Mouse (Mus musculus): ENCODE data around the gene Hsd3b1. TPM values are rescaled to one million over a fixed set of nuclear protein-coding genes. Genes with fewer than 3 reads are reported as not detected.
"Not testable (repeated sequence)": the region's sequence is repeated elsewhere in the genome, so short reads cannot be mapped to it uniquely, and the experiment has no call there.

Hsd3b1 gene
- polyA plus RNA-seq, 1 experiment from 2014 or later: not detected

DNA sequence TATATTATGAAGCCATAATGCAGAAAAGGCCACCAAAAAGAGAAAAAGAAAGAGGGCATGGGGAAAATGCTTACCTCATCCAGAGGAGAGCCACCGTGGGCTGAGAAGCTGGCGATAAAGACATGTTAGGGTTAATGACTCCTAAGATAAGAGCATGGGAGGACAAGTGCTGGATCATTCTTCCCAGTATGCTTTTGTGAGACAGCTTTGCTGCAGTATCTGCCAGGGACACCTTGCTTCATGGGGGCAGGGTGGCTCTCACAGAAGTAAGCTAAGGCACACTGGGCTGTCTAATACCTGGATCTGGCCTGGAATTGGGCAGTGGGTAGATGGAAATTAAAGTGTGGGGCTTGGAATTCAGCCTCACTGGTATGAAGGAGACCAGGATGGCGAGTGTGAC lies 4.4 kb downstream of the Hsd3b1 start:
- Histone ChIP-seq H3K27me3 (no peaks in the 10 kb centered on the region), H3K4me3 (no peak overlapping the region), H3K9me3 (no peaks in the 10 kb centered on the region), H3K36me3 (no peaks in the 10 kb centered on the region), H3K4me2 (no peak overlapping the region), H3K9ac (no peak overlapping the region), H3K27ac (no peak overlapping the region), H3K4me1 (no peaks in the 10 kb centered on the region)
- 0 out of 2 replicates have a peak, but pooled peaks have one; percentile 35 for ATAC-seq (ENCODE audit: borderline replicate concordance, extremely low read depth, low FRiP score, low TSS enrichment)
- WGBS: 47% methylated on average over 3 of the region's 3 CpGs

- Histone ChIP-seq H3K36me3 (no peaks in the 10 kb centered on the region), H3K27ac (no peak overlapping the region), H3K9me3 (no peaks in the 10 kb centered on the region), H3K4me2 (no peak overlapping the region), H3K9ac (no peak overlapping the region), H3K27me3 (no peaks in the 10 kb centered on the region), H3K4me3 (no peak overlapping the region), H3K4me1 (no peaks in the 10 kb centered on the region)
- no peak for ATAC-seq (ENCODE audit: borderline replicate concordance, extremely low read depth, low FRiP score, low TSS enrichment)
- 8% methylated on average over 1 of the region's 1 CpGs for WGBS
Measured at GRCm38 (mm10) chr3:98853685-98854084, 5.9 kb downstream of the Hsd3b1 start.

- ATAC-seq (ENCODE audit: borderline replicate concordance, extremely low read depth, low FRiP score, low TSS enrichment): no peak
- Histone ChIP-seq H3K27me3 (no peaks in the 10 kb centered on the region), H3K4me2 (no peak overlapping the region), H3K9me3 (no peaks in the 10 kb centered on the region), H3K9ac (no peak overlapping the region), H3K27ac (no peak overlapping the region), H3K36me3 (no peaks in the 10 kb centered on the region), H3K4me1 (no peaks in the 10 kb centered on the region), H3K4me3 (no peak overlapping the region)
- WGBS: 89% methylated on average over 3 of the region's 3 CpGs
Measured at GRCm38 (mm10) chr3:98853051-98853450, 6.5 kb downstream of the Hsd3b1 start.

- Histone ChIP-seq H3K9ac (no peak overlapping the region), H3K4me2 (no peak overlapping the region), H3K4me3 (no peak overlapping the region), H3K36me3 (no peaks in the 10 kb centered on the region), H3K27ac (no peak overlapping the region), H3K27me3 (no peaks in the 10 kb centered on the region), H3K4me1 (no peaks in the 10 kb centered on the region), H3K9me3 (no peaks in the 10 kb centered on the region)
- WGBS: 79% methylated on average over 6 of the region's 6 CpGs
- no peak for ATAC-seq (ENCODE audit: borderline replicate concordance, extremely low read depth, low FRiP score, low TSS enrichment)
Measured at GRCm38 (mm10) chr3:98852631-98853030, 7.0 kb downstream of the Hsd3b1 start.

- H3K36me3 ChIP-seq: no peaks in the 10 kb centered on the region
- H3K4me3 ChIP-seq: no peak overlapping the region
- no peak overlapping the region for H3K9ac ChIP-seq
- no peaks in the 10 kb centered on the region for H3K9me3 ChIP-seq
- WGBS: 67% methylated on average over 2 of the region's 2 CpGs
- no peaks in the 10 kb centered on the region for H3K4me1 ChIP-seq
- ATAC-seq (ENCODE audit: borderline replicate concordance, extremely low read depth, low FRiP score, low TSS enrichment): no peak
- H3K27me3 ChIP-seq: no peaks in the 10 kb centered on the region
- H3K4me2 ChIP-seq: no peak overlapping the region
- no peak overlapping the region for H3K27ac ChIP-seq
Measured at GRCm38 (mm10) chr3:98851853-98852252, 7.7 kb downstream of the Hsd3b1 start.

- Histone ChIP-seq H3K27ac (no peak overlapping the region), H3K27me3 (no peaks in the 10 kb centered on the region), H3K9me3 (no peaks in the 10 kb centered on the region), H3K4me3 (no peak overlapping the region), H3K9ac (no peak overlapping the region), H3K4me2 (no peak overlapping the region), H3K36me3 (no peaks in the 10 kb centered on the region), H3K4me1 (no peaks in the 10 kb centered on the region)
- ATAC-seq (ENCODE audit: borderline replicate concordance, extremely low read depth, low FRiP score, low TSS enrichment): no peak
- 80% methylated on average over 5 of the region's 5 CpGs for WGBS
Measured at GRCm38 (mm10) chr3:98850262-98850661, 9.3 kb downstream of the Hsd3b1 start.

DNA sequence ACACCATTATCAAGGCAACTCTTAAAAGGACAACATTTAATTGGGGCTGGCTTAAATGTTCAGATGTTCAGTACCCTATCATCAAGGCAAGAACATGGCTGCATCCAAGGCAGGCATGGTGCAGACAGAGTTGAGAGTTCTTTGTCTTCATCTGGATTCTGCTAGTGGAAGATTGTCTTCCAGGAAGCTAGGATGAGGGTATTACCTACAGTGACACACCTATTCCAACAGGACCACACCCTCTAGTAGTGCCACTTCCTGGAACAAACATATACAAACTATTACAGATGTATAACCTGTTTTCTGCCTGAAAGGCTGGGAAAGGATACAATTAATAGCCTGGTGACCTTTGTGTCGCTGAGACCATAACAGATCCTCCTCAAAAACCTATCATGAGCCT lies 10.7 kb downstream of the Hsd3b1 start:
- Histone ChIP-seq H3K36me3 (no peaks in the 10 kb centered on the region), H3K9me3 (no peaks in the 10 kb centered on the region), H3K27me3 (no peaks in the 10 kb centered on the region), H3K4me1 (no peaks in the 10 kb centered on the region), H3K27ac (no peak overlapping the region), H3K9ac (no peak overlapping the region), H3K4me3 (no peak overlapping the region), H3K4me2 (no peak overlapping the region)
- 68% methylated on average over 1 of the region's 1 CpGs for WGBS
- no peak for ATAC-seq (ENCODE audit: borderline replicate concordance, extremely low read depth, low FRiP score, low TSS enrichment)

DNA sequence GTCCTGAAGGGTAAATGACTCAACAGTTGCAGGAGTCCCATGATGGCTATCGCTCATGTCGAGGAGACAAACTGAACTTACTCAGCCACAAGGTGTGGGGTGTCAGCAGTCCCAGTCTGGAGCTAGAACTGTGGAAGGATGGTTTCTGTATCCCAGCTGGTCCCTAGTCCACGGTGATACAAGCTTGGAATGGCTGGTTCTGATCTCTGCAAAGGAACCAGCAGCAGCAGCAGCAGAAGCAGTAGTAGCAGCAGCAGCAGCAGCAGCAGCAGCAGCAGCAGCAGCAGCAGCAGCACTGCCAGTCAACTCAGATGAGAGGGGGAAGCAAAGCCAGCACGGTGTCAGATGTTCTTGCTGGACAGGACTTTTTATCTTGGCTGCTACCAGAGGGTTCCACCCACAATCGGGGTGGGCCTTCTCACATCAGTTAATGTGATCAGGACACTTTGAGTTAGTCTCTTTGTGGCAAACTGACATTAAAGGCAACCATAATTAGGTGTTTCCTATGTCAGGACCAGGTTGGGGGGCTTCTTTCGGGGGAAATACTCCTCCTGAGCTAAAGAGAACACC lies 45.4 kb downstream of the Hsd3b1 start, which contains the start of gene Hsd3b6:
Gene Hsd3b6 (minus strand): TSS at position 343 of the 570 bp plus-strand sequence.
- H3K9ac ChIP-seq: no peak within 1 kb of the TSS
- H3K4me1 ChIP-seq: no peaks in the 10 kb centered on the region
- no peak within 1 kb of the TSS for H3K27ac ChIP-seq
- no peak for ATAC-seq (ENCODE audit: borderline replicate concordance, extremely low read depth, low FRiP score, low TSS enrichment)
- no peak within 1 kb of the TSS for H3K4me2 ChIP-seq
- no peaks in the 10 kb centered on the region for H3K9me3 ChIP-seq
- no peak within 1 kb of the TSS for H3K4me3 ChIP-seq
- no peaks in the 10 kb centered on the region for H3K36me3 ChIP-seq
- H3K27me3 ChIP-seq: no peaks in the 10 kb centered on the region
- WGBS: 51% methylated on average over 6 of the region's 6 CpGs

- H3K27ac ChIP-seq; ATAC-seq (ENCODE audit: borderline replicate concordance, extremely low read depth, low FRiP score, low TSS enrichment); H3K27me3 ChIP-seq; H3K4me2 ChIP-seq; H3K9me3 ChIP-seq; H3K4me3 ChIP-seq; H3K36me3 ChIP-seq; H3K4me1 ChIP-seq; H3K9ac ChIP-seq: not testable (repeated sequence)
- WGBS: 60% methylated on average over 6 of the region's 6 CpGs
Measured at GRCm38 (mm10) chr3:98812653-98813052, 46.9 kb downstream of the Hsd3b1 start.

DNA sequence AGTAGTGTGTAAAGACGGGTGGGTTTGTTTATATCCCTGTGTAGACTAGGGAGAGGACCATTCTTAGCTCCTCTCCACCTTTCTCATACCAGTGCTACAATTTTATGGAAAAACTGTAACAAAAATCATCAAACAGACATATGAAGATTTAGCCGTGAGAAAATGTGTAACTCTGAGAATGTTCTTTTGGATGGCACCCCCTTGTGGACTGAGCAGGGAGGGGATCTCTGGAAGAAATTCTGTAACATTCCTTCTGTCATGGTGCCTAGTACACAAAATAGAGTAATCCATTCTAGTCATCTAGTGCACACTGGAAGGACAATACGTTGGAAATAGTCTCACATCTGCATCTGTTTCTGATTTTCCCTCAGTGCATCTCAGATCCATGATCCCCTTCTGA lies 54.6 kb downstream of the Hsd3b1 start:
- 42% methylated on average over 3 of the region's 3 CpGs for WGBS
- not testable (repeated sequence) for H3K27me3 ChIP-seq; ATAC-seq (ENCODE audit: borderline replicate concordance, extremely low read depth, low FRiP score, low TSS enrichment)

More for the DNA sequence above, 54.6 kb downstream of the Hsd3b1 start:
- H3K4me2 ChIP-seq, H3K9ac ChIP-seq, H3K36me3 ChIP-seq, H3K4me3 ChIP-seq, H3K27ac ChIP-seq, H3K4me1 ChIP-seq, H3K9me3 ChIP-seq: not testable (repeated sequence)

Other genes with a start within 250 kb of the Hsd3b1 start
- not detected in 2 replicates for gene Hsd3b5, start 229.5 kb downstream of the Hsd3b1 start, polyA plus RNA-seq (2015; fragmentation: Nextera tagmentation; extraction: Ambion mirVana)
- gene Hsd3b2, start 135.3 kb downstream of the Hsd3b1 start, polyA plus RNA-seq (2015; fragmentation: Nextera tagmentation; extraction: Ambion mirVana): 0.04 and 0.07 TPM in 2 replicates
- gene Hsd3b3, start 96.7 kb downstream of the Hsd3b1 start, polyA plus RNA-seq (2015; fragmentation: Nextera tagmentation; extraction: Ambion mirVana): not detected in 2 replicates
- gene Hsd3b6, start 45.4 kb downstream of the Hsd3b1 start, polyA plus RNA-seq (2015; fragmentation: Nextera tagmentation; extraction: Ambion mirVana): 3.0 and 3.4 TPM in 2 replicates
- 0.11 and 0.15 TPM in 2 replicates for gene Hao2, start 33.4 kb upstream of the Hsd3b1 start, polyA plus RNA-seq (2015; fragmentation: Nextera tagmentation; extraction: Ambion mirVana)

All from lung, embryonic 15.5 days (tissue).